Mouse (Mus musculus) brain, embryonic 14.5 days (tissue): Measurements from ENCODE around the gene Btbd35f5. TPM values are rescaled to one million over a fixed set of nuclear protein-coding genes. Genes with fewer than 3 reads are reported as not detected.
"Not testable (repeated sequence)": the region's sequence is repeated elsewhere in the genome, so short reads cannot be mapped to it uniquely, and the experiment has no call there.

ENCODE experiments used
- DNase-seq: peaks from one replicate; pipeline ENCODE4 v3.0.0-alpha.2; 2011; ENCODE audit warnings: low read depth
- polyA plus RNA-seq: library from polyadenylated mRNA; depleted of rRNA; stranded (reverse); fragments of >200 nt; gene quantifications from 2 replicates; pipeline ENCODE4 v1.2.3, GENCODE M21; 2012; rRNA removed

Btbd35f5 gene
- not detected in 2 replicates for polyA plus RNA-seq

DNA sequence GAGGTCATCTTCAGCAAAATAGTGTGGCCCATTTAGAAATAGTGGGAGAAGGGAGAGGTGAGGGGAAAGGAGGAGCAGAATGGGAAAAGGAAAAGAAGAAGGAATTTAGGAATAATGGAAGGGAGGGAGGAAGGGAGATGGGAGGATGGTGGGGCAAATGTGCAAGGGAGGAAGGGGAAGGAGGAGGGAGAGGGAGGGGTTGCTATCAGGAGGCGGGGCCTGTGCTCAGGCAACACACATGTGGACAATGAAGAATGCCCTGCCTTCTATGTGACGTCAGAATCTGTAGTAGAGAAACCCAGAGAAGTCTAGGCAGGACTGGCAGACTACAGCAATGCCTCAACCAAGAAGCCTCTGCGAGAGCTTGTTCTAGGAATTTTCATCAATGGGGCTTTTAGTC lies at the start of gene Btbd35f5:
Gene Btbd35f5, plus strand, starts transcription at position 301 of the 400 bp plus-strand sequence.
- DNase-seq, result not testable (repeated sequence)

DNA sequence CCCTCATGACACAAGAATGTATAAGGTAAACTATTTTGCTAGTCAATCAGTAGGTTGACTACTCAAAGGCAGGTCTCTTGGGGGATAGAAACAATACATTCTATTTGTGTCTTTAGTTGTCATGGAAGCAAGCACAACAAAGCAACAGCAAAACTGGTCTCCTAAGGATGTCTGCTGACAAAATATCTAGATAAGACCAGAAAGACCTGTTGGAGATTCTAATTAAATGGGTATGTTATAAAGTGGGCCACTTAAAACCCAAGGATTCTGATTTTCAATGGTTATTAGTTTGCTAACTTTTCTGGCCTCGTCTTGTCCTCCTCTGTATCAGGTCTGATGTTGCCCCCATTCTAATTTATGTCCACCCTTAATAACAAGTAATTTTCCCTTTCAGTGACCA lies 32.2 kb upstream of the Btbd35f5 start, which contains the start of gene Gm21789:
Gene Gm21789, plus strand, starts transcription at position 301 of the 400 bp plus-strand sequence.
- not testable (repeated sequence) for DNase-seq

Other genes starting within 250 kb of the Btbd35f5 start
- not detected in 2 replicates for gene Btbd35f21, start 247.8 kb upstream of the Btbd35f5 start, polyA plus RNA-seq
- not detected in 2 replicates for gene Btbd35f30, start 79.3 kb upstream of the Btbd35f5 start, polyA plus RNA-seq
- not detected in 2 replicates for gene Gm21789, start 32.1 kb upstream of the Btbd35f5 start, polyA plus RNA-seq